Mouse (Mus musculus) MEL (cell line): ENCODE results near the gene Ctrc. TPM values are rescaled to one million over a fixed set of nuclear protein-coding genes. Genes with fewer than 3 reads are reported as not detected.

ENCODE experiments used
- DNase-seq: peaks from one replicate; pipeline ENCODE4 v3.0.0; 2011; ENCODE audit warnings: low read depth, low spot score
- H3K27ac ChIP-seq: 2 replicates; pipeline ENCODE4 v1.5.1; 2012; ENCODE audit warnings: low read depth, mild to moderate bottlenecking, control low read depth, low read length, moderate library complexity; ENCODE audit not compliant: control insufficient read depth
- H3K27me3 ChIP-seq, 2 experiments: fragments of 150-350 bp in 1 of 2; sonication (generic) in 1 of 2; 2 replicates each; pipeline ENCODE4 v1.6.1; 2012; ENCODE audit warnings: low read length in 2 of 2, mild to moderate bottlenecking in 2 of 2, improper control_type of control experiment in 1 of 2, moderate library complexity in 1 of 2; ENCODE audit not compliant: insufficient read depth in 2 of 2, control insufficient read depth in 1 of 2
- H3K36me3 ChIP-seq, 2 experiments: 2 replicates each; pipeline ENCODE4 v1.6.1; 2012 to 2014; ENCODE audit warnings: low read length in 2 of 2, improper control_type of control experiment in 1 of 2, inconsistent platforms in 1 of 2, mild to moderate bottlenecking in 1 of 2; ENCODE audit not compliant: insufficient read depth in 2 of 2, control insufficient read depth in 1 of 2
- H3K4me1 ChIP-seq, 2 experiments: fragments of 150-350 bp in 1 of 2; sonication (generic) in 1 of 2; 2 replicates each; pipeline ENCODE4 v1.6.1; 2012; ENCODE audit warnings: low read length in 2 of 2, improper control_type of control experiment in 1 of 2, mild to moderate bottlenecking in 1 of 2; ENCODE audit not compliant: insufficient read depth in 2 of 2, control insufficient read depth in 1 of 2
- H3K4me3 ChIP-seq, 2 experiments: fragments of 150-350 bp in 1 of 2; sonication (generic) in 1 of 2; 2 replicates each; pipeline ENCODE4 v1.5.1; 2012; ENCODE audit warnings: low read depth in 2 of 2, low read length in 2 of 2, mild to moderate bottlenecking in 2 of 2, moderate library complexity in 2 of 2, control low read depth in 1 of 2, improper control_type of control experiment in 1 of 2; ENCODE audit not compliant: control insufficient read depth in 1 of 2, insufficient read depth in 1 of 2
- H3K79me2 ChIP-seq: 2 replicates; pipeline ENCODE4 v1.6.1; 2012; ENCODE audit warnings: mild to moderate bottlenecking, low read length, moderate library complexity; ENCODE audit not compliant: control insufficient read depth, poor library complexity, insufficient read depth
- H3K9ac ChIP-seq: 2 replicates; pipeline ENCODE4 v1.6.1; 2012; ENCODE audit warnings: low read depth, mild to moderate bottlenecking, control low read depth, low read length, moderate library complexity; ENCODE audit not compliant: control insufficient read depth, poor library complexity, severe bottlenecking
- H3K9me3 ChIP-seq: fragments of 150-350 bp; sonication (generic); replicated peaks from 2 replicates; pipeline ENCODE4 v1.6.1; 2012; ENCODE audit warnings: mild to moderate bottlenecking, low read length, improper control_type of control experiment, moderate library complexity; ENCODE audit not compliant: insufficient read depth
- CHD1 ChIP-seq: IDR thresholded peaks from 2 replicates; pipeline ENCODE4 v1.6.1; 2012; ENCODE audit warnings: low read depth, mild to moderate bottlenecking, inconsistent platforms, low read length, improper control_type of control experiment
- E2F4 ChIP-seq: IDR thresholded peaks from 2 replicates; pipeline ENCODE4 v1.6.1; 2011; ENCODE audit warnings: low read depth, low read length, improper control_type of control experiment, borderline replicate concordance
- ELF1 ChIP-seq: IDR thresholded peaks from 2 replicates; pipeline ENCODE4 v1.6.1; 2014; ENCODE audit warnings: low read depth, mild to moderate bottlenecking, inconsistent platforms, low read length, improper control_type of control experiment, moderate library complexity
- EP300 ChIP-seq, 2 experiments: IDR thresholded peaks; 2 replicates each; pipeline ENCODE4 v1.6.1; 2011; ENCODE audit warnings: improper control_type of control experiment in 2 of 2, low read length in 2 of 2, low read depth in 1 of 2, mild to moderate bottlenecking in 1 of 2
- GATA1 ChIP-seq: IDR thresholded peaks from 2 replicates; pipeline ENCODE4 v1.6.1; 2011; ENCODE audit warnings: low read depth, low read length, improper control_type of control experiment
- POLR2A ChIP-seq, 2 experiments: IDR thresholded peaks; 2 replicates each; pipeline ENCODE4 v1.6.1; 2011 to 2012; ENCODE audit warnings: low read length in 2 of 2, mild to moderate bottlenecking in 2 of 2, control low read depth in 1 of 2, improper control_type of control experiment in 1 of 2, low read depth in 1 of 2, moderate library complexity in 1 of 2; ENCODE audit not compliant: control insufficient read depth in 1 of 2, insufficient read depth in 1 of 2, poor library complexity in 1 of 2
- POLR2AphosphoS2 ChIP-seq: IDR thresholded peaks from 2 replicates; pipeline ENCODE4 v1.6.1; 2011; ENCODE audit warnings: low read length, improper control_type of control experiment
- RCOR1 ChIP-seq: IDR thresholded peaks from 2 replicates; pipeline ENCODE4 v1.6.1; 2012; ENCODE audit warnings: low read depth, mild to moderate bottlenecking, inconsistent platforms, low read length, improper control_type of control experiment
- SIN3A ChIP-seq: IDR thresholded peaks from 2 replicates; pipeline ENCODE4 v1.6.1; 2012; ENCODE audit warnings: low read length, improper control_type of control experiment, inconsistent platforms
- SMC3 ChIP-seq: IDR thresholded peaks from 2 replicates; pipeline ENCODE4 v1.6.1; 2011; ENCODE audit warnings: low read depth, low read length, improper control_type of control experiment
- TAL1 ChIP-seq: IDR thresholded peaks from 2 replicates; pipeline ENCODE4 v1.6.1; 2012; ENCODE audit warnings: mild to moderate bottlenecking, inconsistent platforms, low read length, moderate library complexity, mixed read lengths
- TBP ChIP-seq: IDR thresholded peaks from 2 replicates; pipeline ENCODE4 v1.8.0; 2011; ENCODE audit warnings: low read depth, low read length, improper control_type of control experiment
- USF2 ChIP-seq, 2 experiments: IDR thresholded peaks; 2 replicates each; pipeline ENCODE4 v1.6.1; 2011 to 2012; ENCODE audit warnings: improper control_type of control experiment in 2 of 2, low read length in 2 of 2, borderline replicate concordance in 1 of 2, inconsistent platforms in 1 of 2, low read depth in 1 of 2, mild to moderate bottlenecking in 1 of 2; ENCODE audit not compliant: insufficient read depth in 1 of 2
- ZNF384 ChIP-seq: IDR thresholded peaks from 2 replicates; pipeline ENCODE4 v1.6.1; 2012; ENCODE audit warnings: low read depth, mild to moderate bottlenecking, inconsistent platforms, low read length, improper control_type of control experiment
- polyA plus RNA-seq, 2 experiments: library from polyadenylated mRNA; stranded (reverse) in 1 of 2; unstranded in 1 of 2; fragments of >175 nt in 1 of 2; fragments of >200 nt in 1 of 2; gene quantifications; 2 replicates each; pipeline versions ENCODE4 v1.2.1 to v1.2.4; 2012; ENCODE audit warnings: low replicate concordance in 2 of 2, low read depth in 1 of 2; ENCODE audit not compliant: insufficient read length in 2 of 2, insufficient read depth in 1 of 2, missing spikeins in 1 of 2
- total RNA-seq: library from RNA; depleted of rRNA; stranded (reverse); fragments of 300-350 nt; gene quantifications from 2 replicates; pipeline ENCODE4 v1.2.3, GENCODE M21; 2012

Ctrc gene
- total and polyA plus RNA-seq, 3 experiments, result not detected

- Histone ChIP-seq H3K4me3 (no peak overlapping the region), H3K79me2 (no peaks in the 10 kb centered on the region), H3K27me3 (no peaks in the 10 kb centered on the region), H3K36me3 (no peaks in the 10 kb centered on the region), H3K4me1 (no peaks in the 10 kb centered on the region), H3K27ac (no peak overlapping the region), H3K9ac (no peak overlapping the region), H3K9me3 (no peaks in the 10 kb centered on the region)
- no peak for DNase-seq
- TF ChIP-seq RCOR1 (no peak), GATA1 (no peak), USF2 (IDR thresholded peaks at IDR 0.05; ENCODE audit: borderline replicate concordance in 1 of 2, insufficient read depth in 1 of 2, low read depth in 1 of 2, low read length in 2 of 2) (no peak), EP300 (IDR thresholded peaks at IDR 0.05; ENCODE audit: low read depth in 1 of 2, low read length in 2 of 2) (no peak), TBP (no peak)
Observed at GRCm38 (mm10) chr4:141822089-141822488, 24.1 kb downstream of the Ctrc start.

- no peaks in the 10 kb centered on the region for H3K36me3 ChIP-seq
- DNase-seq, result no peak
- H3K9ac ChIP-seq, result no peak overlapping the region
- TF ChIP-seq POLR2AphosphoS2 (no peak), USF2 (IDR thresholded peaks at IDR 0.05; ENCODE audit: borderline replicate concordance in 1 of 2, insufficient read depth in 1 of 2, low read depth in 1 of 2, low read length in 2 of 2) (no peak), GATA1 (no peak), SMC3 (no peak), ELF1 (no peak), CHD1 (no peak), E2F4 (no peak), SIN3A (no peak), TAL1 (no peak), POLR2A (IDR thresholded peaks at IDR 0.05; ENCODE audit: control insufficient read depth in 1 of 2, insufficient read depth in 1 of 2, low read depth in 1 of 2, low read length in 2 of 2, poor library complexity in 1 of 2) (no peak)
- TF ChIP-seq, all 39 proteins: peak for 0
- Histone ChIP-seq H3K79me2 (no peaks in the 10 kb centered on the region), H3K27ac (no peak overlapping the region), H3K4me3 (no peak overlapping the region), H3K9me3 (no peaks in the 10 kb centered on the region), H3K4me1 (no peaks in the 10 kb centered on the region), H3K27me3 (no peaks in the 10 kb centered on the region)
Observed at GRCm38 (mm10) chr4:141821178-141821577, 25.0 kb downstream of the Ctrc start.

- Histone ChIP-seq H3K27ac (no peak overlapping the region), H3K9me3 (no peaks in the 10 kb centered on the region), H3K36me3 (no peaks in the 10 kb centered on the region), H3K9ac (no peak overlapping the region), H3K79me2 (no peaks in the 10 kb centered on the region), H3K4me3 (no peak overlapping the region), H3K27me3 (no peaks in the 10 kb centered on the region), H3K4me1 (no peaks in the 10 kb centered on the region)
- no peak for TF ChIP-seq ZNF384
- DNase-seq, result no peak
Observed at GRCm38 (mm10) chr4:141819316-141819715, 26.8 kb downstream of the Ctrc start.
